Mouse (Mus musculus) heart, embryonic 11.5 days (tissue): ENCODE measurements around the gene Ube2j1. TPM values are rescaled to one million over a fixed set of nuclear protein-coding genes. Genes with fewer than 3 reads are reported as not detected.

ENCODE experiments used
- ATAC-seq: fragments of 200-750 bp; cut with Nextera tagmentation; replicated peaks from 2 replicates; pipeline ENCODE4 v1.8.0; 2017; ENCODE audit warnings: moderate library complexity; ENCODE audit not compliant: insufficient number of reproducible peaks, low FRiP score, low TSS enrichment
- H3K27ac ChIP-seq: fragments of 300-500 bp; sonication (generic); 2 replicates; pipeline ENCODE4 v1.5.1; 2014; ENCODE audit warnings: mild to moderate bottlenecking, low read depth, low read length
- H3K27me3 ChIP-seq: fragments of 300-500 bp; sonication (generic); 2 replicates; pipeline ENCODE4 v1.6.1; 2014; ENCODE audit warnings: mild to moderate bottlenecking, low read length, mixed read lengths; ENCODE audit not compliant: control insufficient read depth, insufficient read depth
- H3K36me3 ChIP-seq: fragments of 300-500 bp; sonication (generic); 2 replicates; pipeline ENCODE4 v1.6.1; 2014; ENCODE audit warnings: mild to moderate bottlenecking, low read length, moderate library complexity, mixed read lengths; ENCODE audit not compliant: control insufficient read depth, insufficient read depth
- H3K4me1 ChIP-seq: fragments of 300-500 bp; sonication (generic); 2 replicates; pipeline ENCODE4 v1.6.1; 2014; ENCODE audit warnings: low read length; ENCODE audit not compliant: control insufficient read depth, insufficient read depth
- H3K4me2 ChIP-seq: fragments of 300-500 bp; sonication (generic); 2 replicates; pipeline ENCODE4 v1.6.1; 2014; ENCODE audit warnings: mild to moderate bottlenecking, moderate library complexity
- H3K4me3 ChIP-seq: fragments of 300-500 bp; sonication (generic); 2 replicates; pipeline ENCODE4 v1.5.1; 2014; ENCODE audit warnings: low read depth, low read length
- H3K9ac ChIP-seq: fragments of 300-500 bp; sonication (generic); 2 replicates; pipeline ENCODE4 v1.6.1; 2014; ENCODE audit warnings: mild to moderate bottlenecking, low read depth, low read length, moderate library complexity
- H3K9me3 ChIP-seq: fragments of 300-500 bp; sonication (generic); replicated peaks from 2 replicates; pipeline ENCODE4 v1.6.1; 2016; ENCODE audit warnings: low read length; ENCODE audit not compliant: control insufficient read depth
- WGBS: fragments of 180-500 bp; shearing (Covaris S2); extraction: QIAGEN DNeasy Blood & Tissue Kit; methylation state at CpG from one replicate; pipeline ENCODE4 v1.1.7; 2014; ENCODE audit not compliant: insufficient replicate concordance; 5-methylcytosine and 5-hydroxymethylcytosine counted together
- polyA plus RNA-seq: library from polyadenylated mRNA; unstranded; fragments of >200 nt; fragmentation: Nextera tagmentation; extraction: Ambion mirVana; gene quantifications from 2 replicates; pipeline ENCODE4 v1.2.1, GENCODE M21; 2014

Gene Ube2j1
- polyA plus RNA-seq, 1 experiment from 2014 or later, result 39.7 TPM

DNA sequence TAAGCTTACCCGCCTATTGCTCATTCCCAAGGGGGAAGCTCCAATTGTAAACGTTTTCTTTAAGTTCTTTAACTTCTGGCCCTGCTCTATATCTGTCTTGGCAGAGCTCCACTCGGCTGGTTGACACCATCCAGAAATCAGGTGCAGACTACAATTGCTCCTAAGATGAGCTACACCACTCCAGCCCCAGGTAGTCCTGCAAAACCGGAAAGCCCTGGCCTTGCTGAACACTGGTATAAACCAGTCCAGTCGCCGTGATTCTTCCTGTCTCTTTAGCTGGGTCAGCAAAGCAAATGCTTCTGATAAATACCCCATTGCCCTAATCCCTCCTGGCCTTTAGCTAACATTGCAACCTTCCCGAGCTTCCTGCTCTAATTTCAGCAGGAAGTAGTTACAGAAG lies 29.9 kb downstream of the Ube2j1 start:
- no peak overlapping the region for H3K27ac ChIP-seq
- H3K4me2 ChIP-seq, result no peak overlapping the region
- peaks cover 4% of the 10 kb centered on the region for H3K4me1 ChIP-seq
- H3K27me3 ChIP-seq, result no peaks in the 10 kb centered on the region
- 34% methylated on average over 7 of the region's 7 CpGs for WGBS
- H3K9ac ChIP-seq, result no peak overlapping the region
- no peaks in the 10 kb centered on the region for H3K36me3 ChIP-seq
- H3K4me3 ChIP-seq, result no peak overlapping the region
- H3K9me3 ChIP-seq, result no peaks in the 10 kb centered on the region
- no peak for ATAC-seq

GRCm38 (mm10) chr4:33062981-33063380 lies 31.8 kb downstream of the Ube2j1 start, which contains the start of gene Gabrr2:
Gabrr2 (plus strand) TSS chr4:33062999.
- WGBS, result 81% methylated on average over 4 of the region's 4 CpGs
- Histone ChIP-seq H3K4me1 (peaks cover 8% of the 10 kb centered on the region), H3K27me3 (no peaks in the 10 kb centered on the region), H3K36me3 (no peaks in the 10 kb centered on the region), H3K9ac (no peak within 1 kb of the TSS), H3K27ac (no peak within 1 kb of the TSS), H3K9me3 (no peaks in the 10 kb centered on the region), H3K4me2 (no peak within 1 kb of the TSS), H3K4me3 (no peak within 1 kb of the TSS)
- ATAC-seq, result no peak

GRCm38 (mm10) chr4:33064986-33065385 lies 33.8 kb downstream of the Ube2j1 start:
- Histone ChIP-seq H3K9ac (no peak overlapping the region), H3K4me3 (no peak overlapping the region), H3K9me3 (no peaks in the 10 kb centered on the region), H3K36me3 (no peaks in the 10 kb centered on the region), H3K4me1 (peaks cover 8% of the 10 kb centered on the region), H3K27me3 (no peaks in the 10 kb centered on the region), H3K27ac (no peak overlapping the region), H3K4me2 (no peak overlapping the region)
- ATAC-seq, result no peak
- WGBS, result 82% methylated on average over 6 of the region's 6 CpGs

GRCm38 (mm10) chr4:33066223-33066960 lies 35.2 kb downstream of the Ube2j1 start:
- H3K36me3 ChIP-seq, result no peaks in the 10 kb centered on the region
- peak overlapping the region; percentile 9; the same call in 1 of the 2 replicates for H3K4me3 ChIP-seq
- H3K4me1 ChIP-seq, result peaks cover 8% of the 10 kb centered on the region
- no peaks in the 10 kb centered on the region for H3K9me3 ChIP-seq
- 0 out of 2 replicates have a peak, but pooled peaks have one; percentile 14 for ATAC-seq
- H3K9ac ChIP-seq, result peak overlapping the region; percentile 40; the same call in 1 of the 2 replicates
- WGBS, result 19% methylated on average over 14 of the region's 14 CpGs
- peak overlapping the region; percentile 57 for H3K4me2 ChIP-seq
- H3K27ac ChIP-seq, result no peak overlapping the region
- H3K27me3 ChIP-seq, result no peaks in the 10 kb centered on the region

- no peaks in the 10 kb centered on the region for H3K9me3 ChIP-seq
- WGBS, result 80% methylated on average over 3 of the region's 3 CpGs
Measured at GRCm38 (mm10) chr4:33067331-33067730, 36.1 kb downstream of the Ube2j1 start.

DNA sequence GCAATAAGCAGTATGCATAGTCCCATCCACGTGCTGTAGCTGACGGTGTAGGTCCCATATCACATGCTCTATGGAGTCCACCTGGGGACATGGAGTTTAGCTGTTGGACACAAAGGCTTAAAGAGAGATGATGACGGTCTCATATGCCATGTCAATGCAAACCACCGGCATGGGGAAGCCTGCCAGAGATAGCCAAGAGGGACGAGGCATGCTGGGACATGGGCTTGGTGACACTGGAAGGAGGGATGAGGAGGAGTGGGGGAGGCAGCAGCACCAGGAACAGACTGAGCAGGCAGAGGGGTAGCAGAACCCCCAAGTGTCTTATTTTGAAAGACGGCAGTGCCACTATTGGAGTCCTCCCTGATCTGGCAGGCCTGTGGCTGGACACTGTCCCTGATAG lies 36.6 kb downstream of the Ube2j1 start:
- Histone ChIP-seq H3K9me3 (no peaks in the 10 kb centered on the region), H3K9ac (no peak overlapping the region), H3K27me3 (no peaks in the 10 kb centered on the region), H3K4me2 (no peak overlapping the region), H3K4me3 (no peak overlapping the region), H3K27ac (no peak overlapping the region), H3K36me3 (no peaks in the 10 kb centered on the region), H3K4me1 (peaks cover 13% of the 10 kb centered on the region)
- 81% methylated on average over 6 of the region's 6 CpGs for WGBS
- no peak for ATAC-seq

More at GRCm38 (mm10) chr4:33067331-33067730, 36.1 kb downstream of the Ube2j1 start:
- no peaks in the 10 kb centered on the region for H3K36me3 ChIP-seq
- no peak for ATAC-seq
- no peak overlapping the region for H3K9ac ChIP-seq
- H3K4me1 ChIP-seq, result peaks cover 8% of the 10 kb centered on the region
- no peak overlapping the region for H3K4me2 ChIP-seq
- H3K27me3 ChIP-seq, result no peaks in the 10 kb centered on the region
- no peak overlapping the region for H3K4me3 ChIP-seq
- H3K27ac ChIP-seq, result no peak overlapping the region

DNA sequence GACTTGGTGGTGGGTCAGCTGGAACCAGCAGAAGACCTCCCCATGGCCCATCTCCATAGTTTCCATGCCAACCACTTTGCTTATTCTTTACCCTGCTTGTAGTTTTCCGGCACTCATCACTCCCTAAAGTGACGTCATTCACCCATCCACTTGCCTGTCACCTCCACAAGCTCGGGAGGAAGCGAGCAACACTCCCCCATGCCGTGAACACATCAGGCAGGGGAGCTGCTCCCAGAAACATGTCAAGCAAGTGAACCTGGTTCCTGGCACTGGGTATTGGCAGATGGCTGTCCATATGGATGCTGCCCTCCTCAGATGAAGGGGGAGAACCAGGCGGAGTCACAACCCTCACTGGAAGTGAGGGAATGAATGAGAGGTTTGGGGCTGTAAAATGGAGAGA lies 37.7 kb downstream of the Ube2j1 start:
- WGBS, result 58% methylated on average over 6 of the region's 6 CpGs
- H3K36me3 ChIP-seq, result no peaks in the 10 kb centered on the region
- no peak overlapping the region for H3K9ac ChIP-seq
- H3K4me2 ChIP-seq, result no peak overlapping the region
- H3K4me3 ChIP-seq, result no peak overlapping the region
- no peaks in the 10 kb centered on the region for H3K9me3 ChIP-seq
- H3K27ac ChIP-seq, result no peak overlapping the region
- H3K4me1 ChIP-seq, result peaks cover 13% of the 10 kb centered on the region
- ATAC-seq, result no peak
- no peaks in the 10 kb centered on the region for H3K27me3 ChIP-seq

DNA sequence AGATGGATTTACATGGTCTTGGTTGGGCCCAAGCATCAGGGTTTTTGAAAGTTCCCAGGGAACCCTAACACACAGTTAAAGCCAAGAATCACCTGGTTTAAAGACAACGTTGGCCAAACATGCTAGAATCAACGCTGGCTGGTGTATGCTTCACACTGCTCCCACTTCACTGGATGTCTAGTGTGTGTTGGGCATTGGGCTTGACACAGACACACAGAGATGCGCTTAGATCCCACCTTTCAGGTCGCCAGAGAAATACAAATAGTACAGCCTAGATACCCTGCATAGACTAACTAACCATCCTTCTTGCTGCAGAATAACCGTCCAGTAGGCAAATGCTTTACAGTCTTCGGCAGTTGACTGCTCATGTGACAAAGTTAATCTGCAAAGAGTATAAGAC lies 39.1 kb downstream of the Ube2j1 start:
- Histone ChIP-seq H3K27ac (no peak overlapping the region), H3K4me1 (peaks cover 13% of the 10 kb centered on the region), H3K27me3 (no peaks in the 10 kb centered on the region), H3K4me2 (no peak overlapping the region), H3K9me3 (no peaks in the 10 kb centered on the region), H3K36me3 (no peaks in the 10 kb centered on the region), H3K4me3 (no peak overlapping the region), H3K9ac (no peak overlapping the region)
- no peak for ATAC-seq
- 83% methylated on average over 6 of the region's 6 CpGs for whole genome bisulfite sequencing

- no peak overlapping the region for H3K4me3 ChIP-seq
- no peak overlapping the region for H3K4me2 ChIP-seq
- no peak overlapping the region for H3K9ac ChIP-seq
- H3K4me1 ChIP-seq, result peaks cover 7% of the 10 kb centered on the region
- H3K27ac ChIP-seq, result no peak overlapping the region
- 72% methylated on average over 6 of the region's 6 CpGs for WGBS
- H3K36me3 ChIP-seq, result no peaks in the 10 kb centered on the region
- no peaks in the 10 kb centered on the region for H3K9me3 ChIP-seq
- H3K27me3 ChIP-seq, result no peaks in the 10 kb centered on the region
- ATAC-seq, result no peak
Measured at GRCm38 (mm10) chr4:33071337-33071736, 40.1 kb downstream of the Ube2j1 start.
